ENCODE assay signal across 8 mouse cellular contexts in genomic region chr7:46640062-46640461, GRCm38 (mm10). TPM values are rescaled to one million over a fixed set of nuclear protein-coding genes. Genes with fewer than 3 reads are reported as not detected.
DNase-seq lines count a peak whose midpoint lies in the region; ATAC-seq and TF ChIP-seq lines count a peak whose summit lies in the region.

No protein-coding gene starts in this region.

- peak overlapping the region; percentile 62 for H3K4me3 ChIP-seq in lung, adult 2 months (replicated peaks; ENCODE audit: extremely low read depth, low read depth, low read length)
- peak overlapping the region; percentile 73 for H3K4me3 ChIP-seq in embryonic facial prominence, embryonic 15.5 days (replicated peaks)
- H3K4me3 ChIP-seq in limb, embryonic 13.5 days: peak overlapping the region; percentile 69
- peak overlapping the region; percentile 68 for H3K4me3 ChIP-seq in olfactory bulb, adult 2 months (ENCODE audit: insufficient read depth, low read depth, low read length)

- DNase-seq in lung, adult 2 months: no peak
- DNase-seq in lung, postnatal 14 days: no peak
- no peak for DNase-seq in embryo, embryonic 9.5 days (ENCODE audit: extremely low spot score)
- no peak for DNase-seq in cerebellum, adult 11 months
- no peak for DNase-seq in natural killer cell, adult 2 months (ENCODE audit: low spot score in 2 of 2)

- no peak for TF ChIP-seq POLR2A in lung, adult 2 months (IDR thresholded peaks at IDR 0.05; ENCODE audit: borderline replicate concordance, extremely low read depth, low read depth, low read length)
- TF ChIP-seq POLR2A in olfactory bulb, adult 2 months (IDR thresholded peaks at IDR 0.05; ENCODE audit: insufficient read depth, low read depth, low read length): no peak

- H3K4me2 ChIP-seq in embryonic facial prominence, embryonic 15.5 days (replicated peaks): peak overlapping the region; percentile 84
- peak overlapping the region; percentile 88 for H3K4me2 ChIP-seq in limb, embryonic 13.5 days (replicated peaks)

- TF ChIP-seq CTCF in lung, adult 2 months (IDR thresholded peaks at IDR 0.05; ENCODE audit: insufficient read depth, low read length): no peak
- no peak for TF ChIP-seq CTCF in olfactory bulb, adult 2 months (IDR thresholded peaks at IDR 0.05; ENCODE audit: insufficient read depth, low read depth, low read length)

- H3K36me3 ChIP-seq in embryonic facial prominence, embryonic 15.5 days: no peaks in the 10 kb centered on the region
- no peaks in the 10 kb centered on the region for H3K36me3 ChIP-seq in limb, embryonic 13.5 days

- H3K27ac ChIP-seq in embryonic facial prominence, embryonic 15.5 days (replicated peaks): no peak overlapping the region
- no peak overlapping the region for H3K27ac ChIP-seq in limb, embryonic 13.5 days
- H3K27ac ChIP-seq in olfactory bulb, adult 2 months (ENCODE audit: insufficient read depth, low read depth, low read length): peak overlapping the region; percentile 37

- 0 out of 2 replicates have a peak, but pooled peaks cover 3% of the 10 kb centered on the region for H3K27me3 ChIP-seq in embryonic facial prominence, embryonic 15.5 days
- H3K27me3 ChIP-seq in limb, embryonic 13.5 days: peaks cover 10% of the 10 kb centered on the region

- no peaks in the 10 kb centered on the region for H3K9me3 ChIP-seq in embryonic facial prominence, embryonic 15.5 days (replicated peaks)
- no peaks in the 10 kb centered on the region for H3K9me3 ChIP-seq in limb, embryonic 13.5 days

- peaks cover 6% of the 10 kb centered on the region for H3K4me1 ChIP-seq in lung, adult 2 months (ENCODE audit: control insufficient read depth, insufficient read depth, low read length)
- H3K4me1 ChIP-seq in embryonic facial prominence, embryonic 15.5 days: peaks cover 12% of the 10 kb centered on the region
- peaks cover 10% of the 10 kb centered on the region for H3K4me1 ChIP-seq in limb, embryonic 13.5 days
- peaks cover 5% of the 10 kb centered on the region; the same call in 1 of the 2 replicates for H3K4me1 ChIP-seq in olfactory bulb, adult 2 months (ENCODE audit: control insufficient read depth, insufficient read depth, low read length)

- peak; percentile 44 for ATAC-seq in embryonic facial prominence, embryonic 15.5 days (ENCODE audit: insufficient number of reproducible peaks, low FRiP score, low TSS enrichment, low read depth)
- no peak; the same call in 1 of the 2 replicates for ATAC-seq in limb, embryonic 13.5 days (ENCODE audit: low FRiP score, low read depth)

- WGBS in lung, adult 2 months: 12% methylated on average over 17 of the region's 17 CpGs
- WGBS in embryonic facial prominence, embryonic 15.5 days: 21% methylated on average over 17 of the region's 17 CpGs
- WGBS in limb, embryonic 13.5 days: 19% methylated on average over 17 of the region's 17 CpGs
- WGBS in olfactory bulb, adult 2 months: 3% methylated on average over 17 of the region's 17 CpGs

- H3K9ac ChIP-seq in embryonic facial prominence, embryonic 15.5 days: peak overlapping the region; percentile 79; the same call in 1 of the 2 replicates
- H3K9ac ChIP-seq in limb, embryonic 13.5 days: peak overlapping the region; percentile 79

RNA-seq across cellular contexts. Expression of gene Sergef, which starts 0.5 kb away (rescaled TPM):
- 7.2 and 9.5 TPM in 2 replicates for polyA plus RNA-seq in lung, adult 2 months (2012; rRNA removed)
- 15.0 and 16.6 TPM in 2 replicates for polyA plus RNA-seq in embryonic facial prominence, embryonic 15.5 days (2015; fragmentation: Nextera tagmentation; extraction: Ambion mirVana)
- 13.2 and 14.7 TPM in 2 replicates for polyA plus RNA-seq in limb, embryonic 13.5 days (2015; fragmentation: Nextera tagmentation; extraction: Ambion mirVana)
- not detected in 2 replicates for polyA plus RNA-seq in olfactory bulb, adult 2 months (2012; ENCODE audit: insufficient read depth, insufficient read length, low replicate concordance, missing spikeins)

RNA-seq across cellular contexts. Expression of gene Tph1, which starts 32.3 kb away (rescaled TPM):
- polyA plus RNA-seq in lung, adult 2 months (2012; rRNA removed): 0.09 TPM in 1 of 2 replicates, not detected in the other
- 2.2 and 3.4 TPM in 2 replicates for polyA plus RNA-seq in embryonic facial prominence, embryonic 15.5 days (2015; fragmentation: Nextera tagmentation; extraction: Ambion mirVana)
- 0.09 and 0.25 TPM in 2 replicates for polyA plus RNA-seq in limb, embryonic 13.5 days (2015; fragmentation: Nextera tagmentation; extraction: Ambion mirVana)
- polyA plus RNA-seq in olfactory bulb, adult 2 months (2012; ENCODE audit: insufficient read depth, insufficient read length, low replicate concordance, missing spikeins): not detected in 2 replicates
